Mouse (Mus musculus) hindbrain, embryonic 11.5 days (tissue): ENCODE data around the gene Myocos. TPM values are rescaled to one million over a fixed set of nuclear protein-coding genes. Genes with fewer than 3 reads are reported as not detected.
"Not testable (repeated sequence)": the region's sequence is repeated elsewhere in the genome, so short reads cannot be mapped to it uniquely, and the experiment has no call there.

Source experiments
- ATAC-seq: fragments of 200-750 bp; cut with Nextera tagmentation; 2 replicates; pipeline ENCODE4 v1.8.0; 2017; ENCODE audit warnings: mild to moderate bottlenecking, moderate TSS enrichment, moderate library complexity; ENCODE audit not compliant: low FRiP score
- DNase-seq: peaks from one replicate; pipeline ENCODE4 v3.0.0-alpha.2; 2015; ENCODE audit warnings: low spot score
- H3K27ac ChIP-seq: fragments of 300-500 bp; sonication (generic); 2 replicates; pipeline ENCODE4 v1.5.1; 2014; ENCODE audit warnings: mild to moderate bottlenecking, low read depth, low read length
- H3K27me3 ChIP-seq: fragments of 300-500 bp; sonication (generic); 2 replicates; pipeline ENCODE4 v1.6.1; 2014; ENCODE audit warnings: mild to moderate bottlenecking, low read length, moderate library complexity, mixed read lengths; ENCODE audit not compliant: control insufficient read depth, insufficient read depth
- H3K36me3 ChIP-seq: fragments of 300-500 bp; sonication (generic); 2 replicates; pipeline ENCODE4 v1.6.1; 2014; ENCODE audit warnings: mild to moderate bottlenecking, low read length, moderate library complexity, mixed read lengths; ENCODE audit not compliant: control insufficient read depth, insufficient read depth
- H3K4me1 ChIP-seq: fragments of 300-500 bp; sonication (generic); replicated peaks from 2 replicates; pipeline ENCODE4 v1.6.1; 2014; ENCODE audit warnings: low read length, mixed read lengths; ENCODE audit not compliant: control insufficient read depth, insufficient read depth
- H3K4me2 ChIP-seq: fragments of 300-500 bp; sonication (generic); replicated peaks from 2 replicates; pipeline ENCODE4 v1.6.1; 2014; ENCODE audit warnings: mild to moderate bottlenecking, low read depth, low read length
- H3K4me3 ChIP-seq: fragments of 300-500 bp; sonication (generic); 2 replicates; pipeline ENCODE4 v1.5.1; 2014; ENCODE audit warnings: low read depth, low read length
- H3K9ac ChIP-seq: fragments of 300-500 bp; sonication (generic); 2 replicates; pipeline ENCODE4 v1.6.1; 2014; ENCODE audit warnings: low read depth, low read length
- H3K9me3 ChIP-seq: fragments of 300-500 bp; sonication (generic); 2 replicates; pipeline ENCODE4 v1.6.1; 2016; ENCODE audit warnings: low read length; ENCODE audit not compliant: control insufficient read depth
- WGBS: fragments of 180-500 bp; shearing (Covaris S2); extraction: QIAGEN DNeasy Blood & Tissue Kit; methylation state at CpG from one replicate; pipeline ENCODE4 v1.1.7; 2014; 5-methylcytosine and 5-hydroxymethylcytosine counted together
- polyA plus RNA-seq: library from polyadenylated mRNA; unstranded; fragments of >200 nt; fragmentation: Nextera tagmentation; extraction: Ambion mirVana; gene quantifications from 2 replicates; pipeline ENCODE4 v1.2.1, GENCODE M21; 2014

The Myocos gene
- polyA plus RNA-seq, 1 experiment from 2014 or later = not detected

- H3K27ac ChIP-seq = no peak overlapping the region
- ATAC-seq (no peak), DNase-seq (no peak)
- no peak overlapping the region for H3K4me2 ChIP-seq
- H3K4me3 ChIP-seq = no peak overlapping the region
- no peak overlapping the region for H3K9ac ChIP-seq
- no peaks in the 10 kb centered on the region for H3K36me3 ChIP-seq
- H3K9me3 ChIP-seq = no peaks in the 10 kb centered on the region
- 75% methylated on average over 10 of the region's 10 CpGs for WGBS
- no peaks in the 10 kb centered on the region for H3K4me1 ChIP-seq
- no peaks in the 10 kb centered on the region for H3K27me3 ChIP-seq
Measured at GRCm38 (mm10) chr1:162646083-162646686, 11.8 kb downstream of the Myocos start.

- no peaks in the 10 kb centered on the region for H3K36me3 ChIP-seq
- H3K4me3 ChIP-seq = no peak overlapping the region
- 55% methylated on average over 4 of the region's 4 CpGs for WGBS
- no peaks in the 10 kb centered on the region for H3K27me3 ChIP-seq
- no peaks in the 10 kb centered on the region for H3K9me3 ChIP-seq
- no peak overlapping the region for H3K9ac ChIP-seq
- no peaks in the 10 kb centered on the region for H3K4me1 ChIP-seq
- no peak overlapping the region for H3K4me2 ChIP-seq
- DNase-seq (no peak), ATAC-seq (no peak)
- no peak overlapping the region for H3K27ac ChIP-seq
Measured at GRCm38 (mm10) chr1:162643752-162644151, 14.3 kb downstream of the Myocos start.

GRCm38 (mm10) chr1:162642591-162642990, 15.4 kb downstream of the Myocos start:
- no peaks in the 10 kb centered on the region for H3K36me3 ChIP-seq
- DNase-seq = no peak
- no peak for ATAC-seq
- no peak overlapping the region for H3K4me3 ChIP-seq
- no peaks in the 10 kb centered on the region for H3K27me3 ChIP-seq
- no peak overlapping the region for H3K9ac ChIP-seq
- no peaks in the 10 kb centered on the region for H3K4me1 ChIP-seq
- H3K27ac ChIP-seq = no peak overlapping the region
- no peaks in the 10 kb centered on the region for H3K9me3 ChIP-seq
- WGBS = 68% methylated on average over 3 of the region's 3 CpGs
- H3K4me2 ChIP-seq = no peak overlapping the region

- Histone ChIP-seq H3K36me3 (no peaks in the 10 kb centered on the region), H3K4me1 (no peaks in the 10 kb centered on the region), H3K9ac (no peak overlapping the region), H3K4me2 (no peak overlapping the region), H3K27ac (no peak overlapping the region), H3K4me3 (no peak overlapping the region), H3K9me3 (no peaks in the 10 kb centered on the region), H3K27me3 (no peaks in the 10 kb centered on the region)
- ATAC-seq (no peak), DNase-seq (no peak)
- WGBS = 97% methylated on average over 1 of the region's 1 CpGs
Measured at GRCm38 (mm10) chr1:162639861-162640260, 18.2 kb downstream of the Myocos start.

GRCm38 (mm10) chr1:162639051-162639750, 18.8 kb downstream of the Myocos start, which contains the start of gene Myoc:
Gene Myoc, plus strand, starts transcription at chr1:162639155.
- no peaks in the 10 kb centered on the region for H3K9me3 ChIP-seq
- WGBS = 83% methylated on average over 10 of the region's 10 CpGs
- H3K27ac ChIP-seq = no peak within 1 kb of the TSS
- no peak within 1 kb of the TSS for H3K9ac ChIP-seq
- H3K4me2 ChIP-seq = no peak within 1 kb of the TSS
- no peaks in the 10 kb centered on the region for H3K27me3 ChIP-seq
- ATAC-seq (no peak), DNase-seq (no peak)
- H3K36me3 ChIP-seq = no peaks in the 10 kb centered on the region
- no peaks in the 10 kb centered on the region for H3K4me1 ChIP-seq
- no peak within 1 kb of the TSS for H3K4me3 ChIP-seq

- DNase-seq = no peak
- H3K36me3 ChIP-seq = no peaks in the 10 kb centered on the region
- no peak for ATAC-seq
Measured at GRCm38 (mm10) chr1:162638535-162638934, 19.5 kb downstream of the Myocos start.

GRCm38 (mm10) chr1:162636516-162636915, 21.5 kb downstream of the Myocos start:
- Histone ChIP-seq H3K4me1 (no peaks in the 10 kb centered on the region), H3K9ac (no peak overlapping the region), H3K4me3 (no peak overlapping the region), H3K36me3 (no peaks in the 10 kb centered on the region), H3K27ac (no peak overlapping the region), H3K4me2 (no peak overlapping the region), H3K9me3 (no peaks in the 10 kb centered on the region), H3K27me3 (no peaks in the 10 kb centered on the region)
- WGBS = 71% methylated on average over 3 of the region's 3 CpGs
- DNase-seq (no peak), ATAC-seq (no peak)

More at GRCm38 (mm10) chr1:162638535-162638934, 19.5 kb downstream of the Myocos start:
- Histone ChIP-seq H3K27me3 (no peaks in the 10 kb centered on the region), H3K9ac (no peak overlapping the region), H3K4me2 (no peak overlapping the region), H3K9me3 (no peaks in the 10 kb centered on the region), H3K4me1 (no peaks in the 10 kb centered on the region), H3K4me3 (no peak overlapping the region), H3K27ac (no peak overlapping the region)
- 91% methylated on average over 4 of the region's 4 CpGs for WGBS

- not testable (repeated sequence) for H3K4me1 ChIP-seq, H3K27me3 ChIP-seq, H3K4me2 ChIP-seq, DNase-seq, H3K36me3 ChIP-seq, H3K9ac ChIP-seq, ATAC-seq, H3K9me3 ChIP-seq, H3K27ac ChIP-seq, H3K4me3 ChIP-seq
- WGBS = 75% methylated on average over 1 of the region's 1 CpGs
Measured at GRCm38 (mm10) chr1:162635291-162635931, 22.6 kb downstream of the Myocos start.
